Mouse (Mus musculus) brain, embryonic 14.5 days (tissue): ENCODE data around the gene Rundc3a.

ENCODE experiments used
- CTCF ChIP-seq: fragments of 200-500 bp; IDR thresholded peaks from 2 replicates; pipeline ENCODE4 v1.5.1; 2012; ENCODE audit warnings: inconsistent platforms, mild to moderate bottlenecking, moderate library complexity, borderline replicate concordance; ENCODE audit not compliant: insufficient read depth, insufficient read length; ENCODE audit errors: extremely low read depth
- POLR2A ChIP-seq: fragments of 200-500 bp; IDR thresholded peaks from 2 replicates; pipeline ENCODE4 v1.6.1; 2012; ENCODE audit warnings: mild to moderate bottlenecking, inconsistent platforms, borderline replicate concordance; ENCODE audit not compliant: poor library complexity, insufficient read depth, insufficient read length, severe bottlenecking; ENCODE audit errors: extremely low read depth

DNA sequence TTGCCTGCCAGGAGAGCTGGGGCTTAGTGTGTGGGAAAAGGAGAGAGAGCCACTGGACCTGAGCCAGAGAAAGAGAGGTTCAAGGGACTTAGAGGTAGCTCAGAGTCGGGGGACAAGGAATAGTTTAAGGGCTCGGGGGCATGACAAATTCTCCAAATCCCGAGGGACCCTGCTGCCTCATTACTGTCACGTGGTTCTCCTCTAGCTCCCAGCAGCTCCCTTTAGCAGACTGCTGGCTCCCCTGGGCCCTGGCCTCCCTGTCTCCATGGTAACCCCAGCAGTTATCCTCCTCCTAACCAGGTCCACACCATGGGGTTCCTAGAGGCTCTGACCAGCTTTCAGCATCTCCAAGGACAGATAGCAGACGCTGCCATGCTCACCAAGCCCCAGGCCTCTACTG, 2.0 kb downstream of the Rundc3a start:
- TF ChIP-seq CTCF, result no peak
- TF ChIP-seq POLR2A, result no peak
